Mouse (Mus musculus) cerebellum, adult 18-20 months (tissue): ENCODE data around the gene Rpl18a.

Experiments used
- DNase-seq, 2 experiments: peaks; one replicate each; pipeline ENCODE4 v3.0.0; 2021

Rpl18a gene

GRCm38 (mm10) chr8:70852595-70853231 is 44.5 kb downstream of the Rpl18a start:
- DNase-seq = no peak

- no peak for DNase-seq
Observed at GRCm38 (mm10) chr8:70851837-70852236, 45.4 kb downstream of the Rpl18a start.

GRCm38 (mm10) chr8:70850947-70851346 is 46.3 kb downstream of the Rpl18a start:
- DNase-seq = no peak

- DNase-seq = no peak
Observed at GRCm38 (mm10) chr8:70850132-70850845, 46.9 kb downstream of the Rpl18a start.

GRCm38 (mm10) chr8:70849333-70849990 is 47.8 kb downstream of the Rpl18a start:
- no peak for DNase-seq

GRCm38 (mm10) chr8:70846371-70847154 is 50.6 kb downstream of the Rpl18a start:
- no peak for DNase-seq

GRCm38 (mm10) chr8:70845108-70845507 is 52.1 kb downstream of the Rpl18a start:
- no peak for DNase-seq
